Mouse (Mus musculus) megakaryocyte, adult 5-6 weeks (primary cell): Measurements from ENCODE around the gene Selenbp1. TPM values are rescaled to one million over a fixed set of nuclear protein-coding genes. Genes with fewer than 3 reads are reported as not detected.

ENCODE experiments used
- ATAC-seq: 2 replicates; pipeline ENCODE4 v1.8.0; 2016; ENCODE audit warnings: mild to moderate bottlenecking, inconsistent platforms; ENCODE audit not compliant: poor library complexity, severe bottlenecking
- total RNA-seq, 2 experiments: library from RNA; stranded (forward) in 1 of 2; stranded (reverse) in 1 of 2; fragments of 153-499, 151-499 nt in 1 of 2; fragments of 221-1000, 200-1000 nt in 1 of 2; gene quantifications; 2 replicates each; pipeline versions ENCODE4 v1.2.3 to v1.2.4; 2015 to 2017

Selenbp1 gene
- total RNA-seq, 2 experiments from 2014 or later: 22.8 to 27.9 TPM

- no peak for ATAC-seq
Observed at GRCm38 (mm10) chr3:94973620-94974019, 40.8 kb downstream of the Selenbp1 start.

- peak; percentile 4; the same call in 1 of the 2 replicates for ATAC-seq
Observed at GRCm38 (mm10) chr3:94974026-94974527, 41.2 kb downstream of the Selenbp1 start.

GRCm38 (mm10) chr3:94974528-94975422 lies 41.9 kb downstream of the Selenbp1 start, which contains the start of gene Pi4kb:
Gene Pi4kb (plus strand): TSS chr3:94974731.
- ATAC-seq: peak; percentile 94

GRCm38 (mm10) chr3:94984312-94984711 lies 51.5 kb downstream of the Selenbp1 start:
- ATAC-seq: no peak

GRCm38 (mm10) chr3:94985513-94985912 lies 52.7 kb downstream of the Selenbp1 start:
- ATAC-seq: no peak

- no peak for ATAC-seq
Observed at GRCm38 (mm10) chr3:94987578-94987977, 54.7 kb downstream of the Selenbp1 start.

GRCm38 (mm10) chr3:94989159-94989761 lies 56.4 kb downstream of the Selenbp1 start:
- ATAC-seq: no peak

Other genes with a start within 250 kb of the Selenbp1 start
- not detected in 2 replicates for gene Selenbp2, start 239.5 kb upstream of the Selenbp1 start, total RNA-seq (2015)
- gene Selenbp2, start 239.5 kb upstream of the Selenbp1 start, total RNA-seq (2017): not detected in 2 replicates
- gene Cgn, start 146.6 kb upstream of the Selenbp1 start, total RNA-seq (2015): not detected in 2 replicates
- gene Cgn, start 146.6 kb upstream of the Selenbp1 start, total RNA-seq (2017): not detected in 2 replicates
- 28.8 and 41.8 TPM in 2 replicates for gene Pogz, start 95.5 kb upstream of the Selenbp1 start, total RNA-seq (2015)
- 12.1 and 14.4 TPM in 2 replicates for gene Pogz, start 95.5 kb upstream of the Selenbp1 start, total RNA-seq (2017)
- 344 and 379 TPM in 2 replicates for gene Psmb4, start 46.1 kb upstream of the Selenbp1 start, total RNA-seq (2015)
- gene Psmb4, start 46.1 kb upstream of the Selenbp1 start, total RNA-seq (2017): 179 and 223 TPM in 2 replicates
- gene Rfx5, start 21.0 kb downstream of the Selenbp1 start, total RNA-seq (2015): 7.0 and 9.1 TPM in 2 replicates
- 8.7 and 10.2 TPM in 2 replicates for gene Rfx5, start 21.0 kb downstream of the Selenbp1 start, total RNA-seq (2017)
- 22.2 and 31.4 TPM in 2 replicates for gene Pi4kb, start 41.7 kb downstream of the Selenbp1 start, total RNA-seq (2015)
- 17.9 and 21.4 TPM in 2 replicates for gene Pi4kb, start 41.7 kb downstream of the Selenbp1 start, total RNA-seq (2017)
- 10.0 and 15.7 TPM in 2 replicates for gene Zfp687, start 82.4 kb downstream of the Selenbp1 start, total RNA-seq (2015)
- 11.7 and 39.5 TPM in 2 replicates for gene Zfp687, start 82.4 kb downstream of the Selenbp1 start, total RNA-seq (2017)
- gene Psmd4, start 109.6 kb downstream of the Selenbp1 start, total RNA-seq (2015): 80.0 and 91.9 TPM in 2 replicates
- gene Psmd4, start 109.6 kb downstream of the Selenbp1 start, total RNA-seq (2017): 224 and 226 TPM in 2 replicates
- 9.7 and 15.8 TPM in 2 replicates for gene Pip5k1a, start 173.9 kb downstream of the Selenbp1 start, total RNA-seq (2015)
- gene Pip5k1a, start 173.9 kb downstream of the Selenbp1 start, total RNA-seq (2017): 12.4 and 14.5 TPM in 2 replicates
- 33.6 and 37.3 TPM in 2 replicates for gene Vps72, start 178.0 kb downstream of the Selenbp1 start, total RNA-seq (2015)
- 74.0 and 77.3 TPM in 2 replicates for gene Vps72, start 178.0 kb downstream of the Selenbp1 start, total RNA-seq (2017)
- 1.1 and 4.4 TPM in 2 replicates for gene Tmod4, start 191.4 kb downstream of the Selenbp1 start, total RNA-seq (2015)
- not detected in 2 replicates for gene Tmod4, start 191.4 kb downstream of the Selenbp1 start, total RNA-seq (2017)
- gene Scnm1, start 201.0 kb downstream of the Selenbp1 start, total RNA-seq (2015): 51.3 and 61.3 TPM in 2 replicates
- 68.0 and 72.8 TPM in 2 replicates for gene Scnm1, start 201.0 kb downstream of the Selenbp1 start, total RNA-seq (2017)
- 3.3 and 3.8 TPM in 2 replicates for gene Lysmd1, start 201.0 kb downstream of the Selenbp1 start, total RNA-seq (2015)
- gene Lysmd1, start 201.0 kb downstream of the Selenbp1 start, total RNA-seq (2017): 4.4 and 5.0 TPM in 2 replicates
- gene Tnfaip8l2, start 209.3 kb downstream of the Selenbp1 start, total RNA-seq (2015): 77.5 and 85.2 TPM in 2 replicates
- 103 and 115 TPM in 2 replicates for gene Tnfaip8l2, start 209.3 kb downstream of the Selenbp1 start, total RNA-seq (2017)
- gene Sema6c, start 227.4 kb downstream of the Selenbp1 start, total RNA-seq (2015): 0.04 TPM in 1 of 2 replicates, not detected in the other
- gene Sema6c, start 227.4 kb downstream of the Selenbp1 start, total RNA-seq (2017): not detected in 2 replicates